Mouse (Mus musculus): ENCODE data around the gene AC134908.4. TPM values are rescaled to one million over a fixed set of nuclear protein-coding genes. Genes with fewer than 3 reads are reported as not detected.

Gene AC134908.4
- 0.27 TPM in 1 of 2 replicates, not detected in the other for polyA plus RNA-seq (2012; rRNA removed)

GRCm38 (mm10) chr17:25795609-25796092, at the start of gene AC134908.4:
Gene AC134908.4, minus strand, starts transcription at chr17:25795659.

GRCm38 (mm10) chr17:25844396-25844901, 49.0 kb upstream of the AC134908.4 start, which contains the start of gene Rhot2:
Gene Rhot2, minus strand, starts transcription at chr17:25844851.

GRCm38 (mm10) chr17:25841117-25841880, 45.8 kb upstream of the AC134908.4 start, which contains the start of gene Gm20683:
Gene Gm20683, minus strand, starts transcription at chr17:25841763.

GRCm38 (mm10) chr17:25837076-25837410, 41.6 kb upstream of the AC134908.4 start, which contains the start of gene Rhbdl1:
Gene Rhbdl1, minus strand, starts transcription at chr17:25837295.

GRCm38 (mm10) chr17:25833291-25833663, 37.8 kb upstream of the AC134908.4 start, which contains the start of gene Stub1:
Gene Stub1, minus strand, starts transcription at chr17:25833404.

GRCm38 (mm10) chr17:25828712-25829557, 33.5 kb upstream of the AC134908.4 start, which contains the start of gene Jmjd8:
Gene Jmjd8, plus strand, starts transcription at chr17:25828867.

GRCm38 (mm10) chr17:25823452-25823851, 28.0 kb upstream of the AC134908.4 start, which contains the start of gene Wdr24:
Gene Wdr24, plus strand, starts transcription at chr17:25823627.

GRCm38 (mm10) chr17:25808789-25809605, 13.5 kb upstream of the AC134908.4 start, which contains the start of gene Fbxl16:
Gene Fbxl16, plus strand, starts transcription at chr17:25809085.

GRCm38 (mm10) chr17:25796951-25797369, 1.5 kb upstream of the AC134908.4 start, which contains the start of gene Metrn:
Gene Metrn, minus strand, starts transcription at chr17:25797136.

GRCm38 (mm10) chr17:25792615-25793014, 2.8 kb downstream of the AC134908.4 start, which contains the start of gene Fam173a:
Gene Fam173a, minus strand, starts transcription at chr17:25792901.

GRCm38 (mm10) chr17:25786280-25786679, 9.2 kb downstream of the AC134908.4 start, which contains the start of gene Ccdc78:
Gene Ccdc78, plus strand, starts transcription at chr17:25786580.

GRCm38 (mm10) chr17:25785281-25785745, 10.1 kb downstream of the AC134908.4 start, which contains the start of gene Haghl:
Gene Haghl, minus strand, starts transcription at chr17:25785673.

GRCm38 (mm10) chr17:25773549-25774120, 21.8 kb downstream of the AC134908.4 start, which contains the start of gene Narfl:
Gene Narfl, plus strand, starts transcription at chr17:25773776.

GRCm38 (mm10) chr17:25754241-25754640, 41.2 kb downstream of the AC134908.4 start, which contains the start of gene Msln:
Gene Msln, minus strand, starts transcription at chr17:25754378.

Other genes with a start within 250 kb of the AC134908.4 start
- 0.01 and 0.15 TPM in 2 replicates for gene Sox8, start 225.0 kb downstream of the AC134908.4 start, polyA plus RNA-seq (2012; rRNA removed)
- gene Lmf1, start 216.6 kb downstream of the AC134908.4 start, polyA plus RNA-seq (2012; rRNA removed): 3.2 and 4.0 TPM in 2 replicates
- 0.07 and 0.24 TPM in 2 replicates for gene Gng13, start 78.5 kb downstream of the AC134908.4 start, polyA plus RNA-seq (2012; rRNA removed)
- 17.4 and 17.9 TPM in 2 replicates for gene Chtf18, start 68.2 kb downstream of the AC134908.4 start, polyA plus RNA-seq (2012; rRNA removed)
- gene Rpusd1, start 68.0 kb downstream of the AC134908.4 start, polyA plus RNA-seq (2012; rRNA removed): 7.9 and 9.7 TPM in 2 replicates
- gene Mslnl, start 59.6 kb downstream of the AC134908.4 start, polyA plus RNA-seq (2012; rRNA removed): 0.01 TPM in 1 of 2 replicates, not detected in the other
- 0.67 and 1.3 TPM in 2 replicates for gene Msln, start 41.3 kb downstream of the AC134908.4 start, polyA plus RNA-seq (2012; rRNA removed)
- 8.8 and 10.3 TPM in 2 replicates for gene Narfl, start 21.9 kb downstream of the AC134908.4 start, polyA plus RNA-seq (2012; rRNA removed)
- gene Haghl, start 10.0 kb downstream of the AC134908.4 start, polyA plus RNA-seq (2012; rRNA removed): 6.6 and 6.9 TPM in 2 replicates
- gene Ccdc78, start 9.1 kb downstream of the AC134908.4 start, polyA plus RNA-seq (2012; rRNA removed): 0.02 TPM in 2 replicates
- gene Fam173a, start 2.8 kb downstream of the AC134908.4 start, polyA plus RNA-seq (2012; rRNA removed): 45.1 and 48.5 TPM in 2 replicates
- 17.5 and 18.6 TPM in 2 replicates for gene Metrn, start 1.5 kb upstream of the AC134908.4 start, polyA plus RNA-seq (2012; rRNA removed)
- 0.05 and 0.07 TPM in 2 replicates for gene Fbxl16, start 13.4 kb upstream of the AC134908.4 start, polyA plus RNA-seq (2012; rRNA removed)
- gene Wdr24, start 28.0 kb upstream of the AC134908.4 start, polyA plus RNA-seq (2012; rRNA removed): 12.5 and 14.2 TPM in 2 replicates
- 14.5 and 16.3 TPM in 2 replicates for gene Jmjd8, start 33.2 kb upstream of the AC134908.4 start, polyA plus RNA-seq (2012; rRNA removed)
- 80.4 and 87.9 TPM in 2 replicates for gene Stub1, start 37.7 kb upstream of the AC134908.4 start, polyA plus RNA-seq (2012; rRNA removed)
- 1.1 and 1.3 TPM in 2 replicates for gene Rhbdl1, start 41.6 kb upstream of the AC134908.4 start, polyA plus RNA-seq (2012; rRNA removed)
- 2.3 and 3.3 TPM in 2 replicates for gene Gm20683, start 46.1 kb upstream of the AC134908.4 start, polyA plus RNA-seq (2012; rRNA removed)
- 30.0 and 33.7 TPM in 2 replicates for gene Rhot2, start 49.2 kb upstream of the AC134908.4 start, polyA plus RNA-seq (2012; rRNA removed)
- 15.6 and 18.5 TPM in 2 replicates for gene Wdr90, start 65.8 kb upstream of the AC134908.4 start, polyA plus RNA-seq (2012; rRNA removed)
- gene Mcrip2, start 73.1 kb upstream of the AC134908.4 start, polyA plus RNA-seq (2012; rRNA removed): 18.4 and 20.6 TPM in 2 replicates
- 41.0 and 42.6 TPM in 2 replicates for gene Mettl26, start 79.4 kb upstream of the AC134908.4 start, polyA plus RNA-seq (2012; rRNA removed)
- gene Wfikkn1, start 85.2 kb upstream of the AC134908.4 start, polyA plus RNA-seq (2012; rRNA removed): 0.49 and 0.51 TPM in 2 replicates
- gene Rab40c, start 124.1 kb upstream of the AC134908.4 start, polyA plus RNA-seq (2012; rRNA removed): 5.4 and 6.5 TPM in 2 replicates
- gene Pigq, start 149.3 kb upstream of the AC134908.4 start, polyA plus RNA-seq (2012; rRNA removed): 226 and 261 TPM in 2 replicates
- gene Nhlrc4, start 149.3 kb upstream of the AC134908.4 start, polyA plus RNA-seq (2012; rRNA removed): 7.0 and 10.4 TPM in 2 replicates
- gene A930017K11Rik, start 156.9 kb upstream of the AC134908.4 start, polyA plus RNA-seq (2012; rRNA removed): 0.14 and 0.16 TPM in 2 replicates
- gene Capn15, start 190.1 kb upstream of the AC134908.4 start, polyA plus RNA-seq (2012; rRNA removed): 6.4 and 7.9 TPM in 2 replicates

All from liver, embryonic 14 days (tissue).